Mouse (Mus musculus) mouse embryonic stem cell (cell line): ENCODE results near the gene Hcfc1r1.

Source experiments
- in situ Hi-C, 2 experiments: fragments of 300-500 bp; cut with MboI; formaldehyde crosslinking; loops; 1 replicate in 1 of 2; 3 replicates in 1 of 2; pipeline ENCODE4 v1.14.3; 2019 to 2020; ENCODE audit warnings: low sequenced_read_pairs in 2 of 2, low pct_unique_long_range_greater_than_20kb in 1 of 2, mixed read lengths in 1 of 2; ENCODE audit not compliant: unreplicated experiment in 1 of 2

Gene Hcfc1r1

GRCm38 (mm10) chr17:23673424-23674073 lies at the start of gene Hcfc1r1, which contains the start of gene Thoc6:
TSS of gene Hcfc1r1 (plus strand) at chr17:23673596.
TSS of gene Thoc6 (minus strand) at chr17:23673882.
- in situ Hi-C loops = loop anchor here in 1 of 2 experiments (5.0 kb wide), 1 partner anchor 34 kb away; no protein-coding TSS in a partner anchor

GRCm38 (mm10) chr17:23627813-23628212 lies 45.6 kb upstream of the Hcfc1r1 start:
- in situ Hi-C loops = no loop called here

GRCm38 (mm10) chr17:23630195-23631020 lies 43.0 kb upstream of the Hcfc1r1 start:
- in situ Hi-C loops = no loop called here

DNA sequence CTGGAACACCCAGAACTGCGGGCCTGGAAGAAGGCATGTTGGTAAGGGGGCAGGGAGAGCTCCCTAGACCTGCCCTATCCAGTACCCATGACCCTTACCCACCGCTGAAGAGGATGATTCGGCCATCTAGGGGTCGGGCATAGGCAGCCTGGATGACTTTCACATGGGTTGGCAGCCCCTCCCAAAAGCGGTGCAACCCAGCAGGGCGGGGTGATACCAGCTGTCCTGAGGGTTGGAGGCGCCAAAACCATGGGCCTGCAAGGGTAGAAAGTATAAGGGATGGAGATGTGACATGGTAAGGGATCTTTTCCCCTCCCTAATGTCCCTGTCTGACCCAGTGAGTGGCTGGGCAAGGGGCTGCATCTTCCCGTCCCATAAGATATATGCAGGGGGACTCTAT lies 42.2 kb upstream of the Hcfc1r1 start:
- in situ Hi-C loops = no loop called here

- in situ Hi-C loops = no loop called here
Observed at GRCm38 (mm10) chr17:23644613-23645495, 28.5 kb upstream of the Hcfc1r1 start, which contains the start of gene Mmp25. TSS of gene Mmp25 (minus strand) at chr17:23645277.

- in situ Hi-C loops = no loop called here
Observed at GRCm38 (mm10) chr17:23645894-23646293, 27.5 kb upstream of the Hcfc1r1 start.

DNA sequence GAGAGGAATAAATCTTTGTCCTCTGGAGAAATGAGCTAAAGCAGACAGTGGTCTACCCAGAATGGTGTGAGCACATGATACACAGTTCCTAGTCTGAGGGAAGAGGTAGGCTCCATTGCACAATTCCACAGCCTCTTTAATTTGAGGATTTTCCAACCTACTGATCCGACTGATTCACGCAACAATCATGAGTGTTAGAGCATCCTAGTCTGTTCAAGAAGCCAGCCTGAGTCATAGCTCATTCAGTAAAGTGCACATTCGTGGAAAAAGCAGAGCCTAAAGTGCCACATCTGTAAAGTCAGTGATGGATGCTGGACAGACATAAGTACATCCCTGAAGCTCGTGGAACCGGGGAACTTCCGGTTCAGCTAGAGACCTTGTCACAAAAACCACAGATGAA lies 22.0 kb upstream of the Hcfc1r1 start:
- in situ Hi-C loops = no loop called here

GRCm38 (mm10) chr17:23653324-23653723 lies 20.1 kb upstream of the Hcfc1r1 start:
- in situ Hi-C loops = no loop called here

GRCm38 (mm10) chr17:23654001-23654400 lies 19.4 kb upstream of the Hcfc1r1 start:
- in situ Hi-C loops = no loop called here

DNA sequence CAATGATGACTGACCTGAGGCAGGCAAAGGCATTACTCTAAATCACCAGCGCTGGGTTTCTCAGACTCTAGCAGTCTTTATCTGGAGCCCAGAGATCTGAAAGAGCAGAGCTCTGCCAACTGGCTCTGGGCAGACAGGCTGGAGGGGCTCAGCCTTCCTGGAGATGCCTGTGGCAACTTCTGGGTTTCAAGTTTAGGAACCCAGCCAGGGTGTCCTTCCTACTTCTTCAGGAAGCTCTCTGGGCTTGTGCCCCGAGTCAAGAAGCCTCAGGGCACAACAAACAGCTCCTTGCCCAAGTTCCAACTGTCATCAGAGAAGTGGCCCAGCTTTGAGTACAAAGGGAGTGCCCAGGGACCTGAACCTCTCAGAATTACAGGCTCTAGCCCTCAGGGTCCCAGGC lies 19.0 kb upstream of the Hcfc1r1 start:
- in situ Hi-C loops = no loop called here

- in situ Hi-C loops = no loop called here
Observed at GRCm38 (mm10) chr17:23658450-23658849, 14.9 kb upstream of the Hcfc1r1 start.

DNA sequence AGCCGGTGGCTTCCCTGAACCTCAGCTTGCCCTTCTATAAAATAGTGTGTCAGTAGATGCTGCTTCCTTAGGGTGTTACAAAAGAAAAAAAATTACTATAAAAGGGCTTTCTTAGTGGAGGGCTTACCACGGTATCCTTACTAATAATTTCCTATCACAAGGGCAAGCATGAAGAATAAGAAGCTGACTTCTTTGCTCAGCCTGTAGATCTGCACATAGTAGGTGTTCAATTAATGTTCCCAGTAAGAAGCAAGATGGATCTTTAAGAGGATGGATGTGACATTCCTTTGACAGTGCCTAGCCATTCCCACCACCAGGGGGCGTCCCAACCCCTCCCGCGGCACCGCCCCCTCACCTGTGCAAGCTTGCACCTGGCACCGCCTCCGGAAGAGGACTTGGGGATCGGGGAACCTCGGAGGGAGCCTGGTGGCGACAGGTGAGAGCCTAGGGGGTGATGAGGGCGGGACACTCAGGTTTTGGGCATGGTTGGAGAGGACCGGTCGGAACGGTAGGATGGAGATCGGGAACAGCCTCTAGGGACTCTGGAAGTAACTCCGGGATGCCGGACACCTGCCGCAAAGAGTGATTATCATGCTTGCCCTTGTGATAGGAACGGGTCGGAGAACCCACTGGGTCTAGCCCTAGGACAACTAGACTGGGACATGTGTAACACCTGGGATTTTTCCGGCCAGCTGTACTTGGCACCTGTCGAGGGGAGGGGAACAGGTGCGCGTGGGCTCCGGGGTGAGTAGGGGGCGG lies 13.1 kb upstream of the Hcfc1r1 start, which contains the start of gene Bicdl2:
Bicdl2 (plus strand) TSS at position 390 of the 759 bp plus-strand sequence.
- in situ Hi-C loops = loop anchor here in 1 of 2 experiments (5.0 kb wide), 1 partner anchor 47 kb away; no protein-coding TSS in a partner anchor

GRCm38 (mm10) chr17:23660876-23661200 lies 12.6 kb upstream of the Hcfc1r1 start:
- in situ Hi-C loops = loop anchor here in 1 of 2 experiments (5.0 kb wide), 1 partner anchor 46 kb away; no protein-coding TSS in a partner anchor

DNA sequence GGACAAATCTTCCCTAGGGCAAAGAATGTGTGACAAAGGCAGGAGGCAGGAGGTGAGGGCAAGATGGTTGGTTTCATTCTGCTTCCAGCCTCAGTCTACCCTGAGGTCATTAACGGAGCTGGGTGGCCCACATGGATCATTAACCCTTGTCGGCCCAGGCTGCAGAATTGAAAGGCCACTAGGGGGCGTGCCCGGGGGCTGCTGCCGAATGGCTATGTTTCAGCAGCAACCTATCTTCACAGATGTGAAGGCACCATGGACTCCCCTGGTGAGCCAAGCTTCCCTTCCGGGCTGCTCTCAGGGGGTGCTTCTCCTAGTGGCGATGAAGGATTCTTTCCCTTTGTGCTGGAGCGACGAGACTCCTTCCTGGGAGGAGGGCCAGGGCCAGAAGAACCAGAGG lies 11.9 kb upstream of the Hcfc1r1 start:
- in situ Hi-C loops = loop anchor here in 1 of 2 experiments (5.0 kb wide), 1 partner anchor 46 kb away; no protein-coding TSS in a partner anchor

- in situ Hi-C loops = loop anchor here in 1 of 2 experiments (5.0 kb wide), 1 partner anchor 43 kb away; no protein-coding TSS in a partner anchor
Observed at GRCm38 (mm10) chr17:23664556-23665021, 8.8 kb upstream of the Hcfc1r1 start.

DNA sequence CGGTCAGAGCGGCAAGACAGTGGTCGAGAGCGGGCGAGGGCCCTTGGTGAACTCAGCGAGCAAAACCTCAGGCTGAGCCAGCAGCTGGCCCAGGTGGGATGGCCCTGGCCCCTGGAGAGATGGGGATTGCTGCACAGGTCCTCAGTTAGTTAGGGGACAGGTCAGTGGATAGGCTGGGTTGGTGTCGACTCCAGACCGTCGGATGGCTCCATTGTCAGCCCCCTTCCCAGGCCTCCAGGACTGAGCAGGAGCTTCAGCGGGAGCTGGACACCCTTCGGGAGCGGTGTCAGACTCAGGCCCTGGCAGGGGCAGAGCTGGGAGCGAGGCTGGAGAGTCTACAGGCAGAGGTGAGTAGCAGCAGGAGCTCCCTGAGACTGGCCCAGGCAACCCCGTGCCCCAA lies 7.9 kb upstream of the Hcfc1r1 start:
- in situ Hi-C loops = no loop called here

GRCm38 (mm10) chr17:23670516-23671074 lies 2.8 kb upstream of the Hcfc1r1 start:
- in situ Hi-C loops = loop anchor here in 1 of 2 experiments (5.0 kb wide), 1 partner anchor 37 kb away; no protein-coding TSS in a partner anchor
